In genomic region chr3:136508575-136508974, GRCm38 (mm10) we compare ENCODE assay signal across 27 mouse cellular contexts.
DNase-seq lines count a peak whose midpoint lies in the region; ATAC-seq and TF ChIP-seq lines count a peak whose summit lies in the region.
"Had no signal": no experiment of that assay in that cellular context is flagged by ENCODE, and none has a peak within 500 bp of the region (broad histone marks: within the 10 kb centered on the region; RNA-seq: fewer than 3 reads in every experiment).

No protein-coding gene starts in this region.

- no peak overlapping the region for H3K4me2 ChIP-seq in midbrain, postnatal 0 days (ENCODE audit: low read depth, low read length, poor library complexity, severe bottlenecking)
- no peak overlapping the region for H3K4me2 ChIP-seq in midbrain, embryonic 16.5 days (ENCODE audit: low read length)
- H3K4me2 ChIP-seq: hindbrain, embryonic 14.5 days; kidney, embryonic 15.5 days; liver, embryonic 15.5 days; midbrain, embryonic 15.5 days; neural tube, embryonic 12.5 days had no signal

- ATAC-seq in midbrain, postnatal 0 days (ENCODE audit: low FRiP score), result no peak
- no peak for ATAC-seq in midbrain, embryonic 16.5 days
- ATAC-seq: midbrain, embryonic 15.5 days had no signal

- intact Hi-C loops in heart, postnatal 36 days (cut with DNase I), result no loop called here

- peak; percentile 1 to 2 for DNase-seq in heart, adult 9 months (ENCODE audit: low spot score in 2 of 2)
- no peak for DNase-seq in heart, postnatal 36 days
- DNase-seq in layer of hippocampus, adult 2 months (ENCODE audit: low spot score in 2 of 2), result no peak
- no peak for DNase-seq in layer of hippocampus, adult 9-10 months (ENCODE audit: low spot score)
- DNase-seq in midbrain, postnatal 0 days (ENCODE audit: low spot score), result peak; percentile 18
- DNase-seq in right cerebral cortex, postnatal 4 days, result no peak
- DNase-seq: adrenal gland, postnatal 25 days; B cell, adult 2 months; cerebellum, adult 8-10 months; cerebellum, postnatal 25 days; gastrocnemius, postnatal 25 days; heart, adult 11 months; kidney, adult 18-20 months; kidney, postnatal 36 days; layer of hippocampus, postnatal 36 days; right cerebral cortex, adult 18-20 months; thymus, adult 18-20 months; thymus, postnatal 25 days had no signal

- H3K4me3 ChIP-seq in layer of hippocampus, adult 2 months, result no peak overlapping the region
- no peak overlapping the region for H3K4me3 ChIP-seq in midbrain, postnatal 0 days (ENCODE audit: low read depth, low read length)
- no peak overlapping the region for H3K4me3 ChIP-seq in midbrain, embryonic 16.5 days (ENCODE audit: low read depth, low read length)
- H3K4me3 ChIP-seq: kidney, embryonic 15.5 days; liver, embryonic 15.5 days; midbrain, embryonic 15.5 days; myocyte; neural tube, embryonic 12.5 days had no signal

- no peaks in the 10 kb centered on the region for H3K27me3 ChIP-seq in midbrain, postnatal 0 days (ENCODE audit: insufficient read depth, low read length)
- no peaks in the 10 kb centered on the region for H3K27me3 ChIP-seq in midbrain, embryonic 16.5 days (ENCODE audit: control insufficient read depth, insufficient read depth, low read depth, low read length)
- H3K27me3 ChIP-seq: kidney, embryonic 15.5 days; liver, embryonic 15.5 days; midbrain, embryonic 15.5 days; neural tube, embryonic 12.5 days had no signal

- 0 out of 2 replicates have a peak overlapping the region, but pooled peaks have one; percentile 7 for H3K27ac ChIP-seq in layer of hippocampus, adult 2 months
- no peak overlapping the region for H3K27ac ChIP-seq in midbrain, postnatal 0 days (ENCODE audit: low read depth, low read length)
- H3K27ac ChIP-seq in midbrain, embryonic 16.5 days (ENCODE audit: low read length), result no peak overlapping the region
- H3K27ac ChIP-seq: hindbrain, embryonic 14.5 days; kidney, embryonic 15.5 days; liver, embryonic 15.5 days; macrophage; midbrain, embryonic 15.5 days; neural tube, embryonic 12.5 days; stomach, postnatal 0 days had no signal

- H3K9me3 ChIP-seq in midbrain, postnatal 0 days (ENCODE audit: low read length), result no peaks in the 10 kb centered on the region
- no peaks in the 10 kb centered on the region for H3K9me3 ChIP-seq in midbrain, embryonic 16.5 days (replicated peaks; ENCODE audit: control insufficient read depth, low read length, poor library complexity, severe bottlenecking)
- H3K9me3 ChIP-seq: kidney, embryonic 15.5 days; liver, embryonic 15.5 days; midbrain, embryonic 15.5 days; neural tube, embryonic 12.5 days had no signal

- H3K36me3 ChIP-seq in midbrain, postnatal 0 days (ENCODE audit: insufficient read depth, low read length), result no peaks in the 10 kb centered on the region
- H3K36me3 ChIP-seq in midbrain, embryonic 16.5 days (ENCODE audit: control insufficient read depth, insufficient read depth, low read length), result no peaks in the 10 kb centered on the region
- H3K36me3 ChIP-seq: kidney, embryonic 15.5 days; liver, embryonic 15.5 days; midbrain, embryonic 15.5 days; neural tube, embryonic 12.5 days had no signal

- no peak for TF ChIP-seq CTCF in layer of hippocampus, adult 2 months (conservative IDR thresholded peaks at IDR 0.05)
- no peak for TF ChIP-seq CTCF in midbrain, postnatal 0 days (IDR thresholded peaks at IDR 0.05)

- 64% methylated on average over 2 of the region's 2 CpGs for WGBS in midbrain, postnatal 0 days
- WGBS in midbrain, embryonic 16.5 days, result 66% methylated on average over 2 of the region's 2 CpGs

- no peaks in the 10 kb centered on the region for H3K4me1 ChIP-seq in midbrain, postnatal 0 days (ENCODE audit: insufficient read depth, low read length)
- no peaks in the 10 kb centered on the region for H3K4me1 ChIP-seq in midbrain, embryonic 16.5 days (ENCODE audit: control insufficient read depth, insufficient read depth, low read length)
- H3K4me1 ChIP-seq: kidney, embryonic 15.5 days; liver, embryonic 15.5 days; midbrain, embryonic 15.5 days; neural tube, embryonic 12.5 days had no signal

- no peak overlapping the region for H3K9ac ChIP-seq in midbrain, postnatal 0 days (replicated peaks; ENCODE audit: low read length, poor library complexity, severe bottlenecking)
- H3K9ac ChIP-seq in midbrain, embryonic 16.5 days (ENCODE audit: low read depth, low read length), result no peak overlapping the region
- H3K9ac ChIP-seq: hindbrain, embryonic 14.5 days; kidney, embryonic 15.5 days; liver, embryonic 15.5 days; midbrain, embryonic 15.5 days; neural tube, embryonic 12.5 days had no signal

Comparison
In these comparisons a context has a peak if more than half of its experiments do, and no peak if none do; other contexts are left out.
1. DNase-seq: peak in heart, adult 9 months (2 of 2) and midbrain, postnatal 0 days (single experiment); none in heart, postnatal 36 days (0 of 2), layer of hippocampus, adult 2 months (0 of 2), layer of hippocampus, adult 9-10 months (single experiment) and right cerebral cortex, postnatal 4 days (single experiment).